21 mouse cellular contexts compared by ENCODE assay signal in the genomic region with DNA sequence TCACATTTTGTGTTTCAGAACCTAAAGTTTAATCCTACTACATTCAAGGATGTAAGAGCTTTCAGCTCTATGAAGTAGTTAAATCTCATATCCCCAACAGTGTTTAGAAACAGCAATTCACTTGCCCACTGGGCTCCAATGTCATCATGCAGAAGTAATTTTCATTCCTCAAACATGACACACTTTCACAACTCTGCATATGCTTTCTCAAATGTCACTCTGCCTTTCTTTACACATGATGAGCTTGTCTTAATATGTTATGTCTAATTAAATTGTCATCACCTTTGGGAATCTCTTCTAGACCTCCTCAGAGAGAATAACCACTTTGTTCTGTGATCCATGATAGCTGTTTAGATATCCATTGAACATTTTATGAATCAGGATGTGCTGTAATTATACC.
DNase-seq lines count a peak whose midpoint lies in the region; TF ChIP-seq lines count a peak whose summit lies in the region.
"Had no signal": no experiment of that assay in that cellular context is flagged by ENCODE, and none has a peak within 500 bp of the region (broad histone marks: within the 10 kb centered on the region; RNA-seq: fewer than 3 reads in every experiment).

No protein-coding gene starts in this region.

- no peak for TF ChIP-seq CTCF in C2C12 (IDR thresholded peaks at IDR 0.05; ENCODE audit: control insufficient read depth, insufficient read depth, insufficient read length)

- H3K4me3 ChIP-seq in C2C12 (ENCODE audit: insufficient read depth, poor library complexity, severe bottlenecking) = no peak overlapping the region
- H3K4me3 ChIP-seq: embryonic facial prominence, embryonic 10.5 days; embryonic facial prominence, embryonic 12.5 days; forebrain, embryonic 10.5 days; forebrain, embryonic 12.5 days had no signal

- DNase-seq in 3T3-L1 (ENCODE audit: low read depth, low spot score) (peak; percentile 50), MN1 (ENCODE audit: low spot score) (no peak)
- peak; percentile 13 for DNase-seq in fibroblast of lung, adult 2 months (ENCODE audit: low read depth)
- DNase-seq in retina, postnatal 1 day = peak; percentile 62
- DNase-seq in adrenal gland, postnatal 10 days = no peak
- no peak for DNase-seq in left cerebral cortex, adult 18-20 months (ENCODE audit: low spot score in 2 of 2)
- no peak for DNase-seq in heart, adult 9 months (ENCODE audit: low spot score in 2 of 2)
- DNase-seq: adrenal gland, adult 2 months; adrenal gland, postnatal 14 days; adrenal gland, postnatal 36 days; B cell, adult 2 months; cerebellum, adult 11-12 months; cerebellum, adult 2 months; cerebellum, adult 9-10 months; cerebellum, postnatal 10 days; cerebellum, postnatal 25 days had no signal

- no peaks in the 10 kb centered on the region for H3K79me3 ChIP-seq in C2C12 (ENCODE audit: low read depth)

- H3K36me3 ChIP-seq in C2C12 (ENCODE audit: control insufficient read depth, insufficient read depth) = no peaks in the 10 kb centered on the region
- H3K36me3 ChIP-seq: embryonic facial prominence, embryonic 10.5 days; embryonic facial prominence, embryonic 12.5 days; forebrain, embryonic 10.5 days; forebrain, embryonic 12.5 days had no signal

- no peak overlapping the region for H3ac ChIP-seq in C2C12 (ENCODE audit: control insufficient read depth, insufficient read length, low read depth)

- no peaks in the 10 kb centered on the region for H3K27me3 ChIP-seq in C2C12 (ENCODE audit: control insufficient read depth, insufficient read depth, insufficient read length)
- H3K27me3 ChIP-seq: embryonic facial prominence, embryonic 12.5 days; forebrain, embryonic 12.5 days had no signal

- H3K79me2 ChIP-seq in C2C12 (ENCODE audit: control insufficient read depth, insufficient read depth) = no peaks in the 10 kb centered on the region

TF ChIP-seq in C2C12, 6 proteins besides CTCF, POLR2A, EP300 and RAD21:
- TF ChIP-seq USF1 (IDR thresholded peaks at IDR 0.05; ENCODE audit: low read depth) = no peak
- TF ChIP-seq MYOG (IDR thresholded peaks at IDR 0.05; ENCODE audit: control insufficient read depth, extremely low read depth, insufficient read length) = no peak
- peak; percentile 23 for TF ChIP-seq MYOD1 (IDR thresholded peaks at IDR 0.05; ENCODE audit: control insufficient read depth, insufficient read length, low read depth)
- TF ChIP-seq CEBPB (IDR thresholded peaks at IDR 0.05; ENCODE audit: low read depth) = peak; percentile 57
- no peak for TF ChIP-seq MAX (IDR thresholded peaks at IDR 0.05)
- TF ChIP-seq FOSL1 (IDR thresholded peaks at IDR 0.05; ENCODE audit: insufficient read depth, low read length, poor library complexity, severe bottlenecking) = no peak

Comparison
In these comparisons a context has a peak if more than half of its experiments do, and no peak if none do; other contexts are left out.
1. DNase-seq: peak in 3T3-L1 (single experiment), fibroblast of lung, adult 2 months (single experiment) and retina, postnatal 1 day (single experiment); none in MN1 (single experiment), adrenal gland, postnatal 10 days (single experiment), left cerebral cortex, adult 18-20 months (0 of 2) and heart, adult 9 months (0 of 2).